Mouse (Mus musculus) spleen, adult 2 months (tissue): Measurements from ENCODE around the gene Casc4. TPM values are rescaled to one million over a fixed set of nuclear protein-coding genes. Genes with fewer than 3 reads are reported as not detected.

ENCODE experiments used
- DNase-seq, 2 experiments: peaks; one replicate each; pipeline versions ENCODE4 v3.0.0 to v3.0.0-alpha.2; 2012 to 2021; ENCODE audit warnings: low spot score in 2 of 2, low read depth in 1 of 2
- H3K27ac ChIP-seq: fragments of 200-500 bp; 2 replicates; pipeline ENCODE4 v1.5.1; 2012; ENCODE audit warnings: low read length, inconsistent platforms; ENCODE audit not compliant: insufficient read depth
- H3K27me3 ChIP-seq: fragments of 200-500 bp; 2 replicates; pipeline ENCODE4 v1.6.1; 2012; ENCODE audit warnings: mild to moderate bottlenecking, moderate library complexity, low read length, inconsistent platforms; ENCODE audit not compliant: control insufficient read depth, insufficient read depth
- H3K36me3 ChIP-seq: fragments of 200-500 bp; 2 replicates; pipeline ENCODE4 v1.6.1; 2012; ENCODE audit warnings: mild to moderate bottlenecking, low read length, inconsistent platforms; ENCODE audit not compliant: control insufficient read depth, insufficient read depth
- H3K4me1 ChIP-seq: fragments of 200-500 bp; 2 replicates; pipeline ENCODE4 v1.6.1; 2011; ENCODE audit warnings: inconsistent platforms; ENCODE audit not compliant: control insufficient read depth, insufficient read depth, insufficient read length
- H3K4me3 ChIP-seq: fragments of 200-500 bp; 2 replicates; pipeline ENCODE4 v1.5.1; 2011; ENCODE audit warnings: mild to moderate bottlenecking, inconsistent platforms; ENCODE audit not compliant: insufficient read depth, insufficient read length; ENCODE audit errors: extremely low read depth
- CTCF ChIP-seq: fragments of 200-500 bp; IDR thresholded peaks from 2 replicates; pipeline ENCODE4 v1.5.1; 2011; ENCODE audit warnings: mild to moderate bottlenecking, inconsistent platforms; ENCODE audit not compliant: insufficient read depth, insufficient read length, insufficient replicate concordance; ENCODE audit errors: extremely low read depth
- POLR2A ChIP-seq: fragments of 200-500 bp; IDR thresholded peaks from 2 replicates; pipeline ENCODE4 v1.6.1; 2011; ENCODE audit warnings: low read depth, low read length, inconsistent platforms
- WGBS: fragments of 180-500 bp; shearing (Covaris S2); methylation state at CpG from one replicate; pipeline ENCODE4 v1.1.7; 2018; 5-methylcytosine and 5-hydroxymethylcytosine counted together
- polyA plus RNA-seq: library from polyadenylated mRNA; depleted of rRNA; stranded (reverse); fragments of >200 nt; gene quantifications from 2 replicates; pipeline ENCODE4 v1.2.3, GENCODE M21; 2012

Gene Casc4
- polyA plus RNA-seq, 1 experiment = 1.6 TPM

DNA sequence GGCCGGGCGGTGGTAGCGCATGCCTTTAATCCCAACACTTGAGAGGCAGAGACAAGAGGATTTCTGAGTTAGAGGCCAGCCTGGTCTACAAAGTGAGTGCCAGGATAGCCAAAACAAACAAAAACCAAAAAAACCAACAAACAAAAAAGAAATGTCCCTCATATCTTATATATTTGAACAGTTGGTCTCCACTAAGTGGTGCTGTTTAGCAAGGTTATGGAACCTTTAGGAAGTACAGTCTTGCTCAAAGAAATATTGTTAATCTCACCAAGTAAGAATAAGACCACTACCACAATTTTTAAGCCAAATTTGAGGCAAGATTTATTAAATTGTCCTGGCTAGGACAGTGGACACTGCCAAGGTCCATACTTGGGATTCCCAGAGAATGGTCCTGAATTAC, 25.3 kb upstream of the Casc4 start:
- no peak for TF ChIP-seq CTCF
- no peak for TF ChIP-seq POLR2A
- no peaks in the 10 kb centered on the region for H3K36me3 ChIP-seq
- no peak overlapping the region for H3K4me3 ChIP-seq
- H3K4me1 ChIP-seq = no peaks in the 10 kb centered on the region
- no peak overlapping the region for H3K27ac ChIP-seq
- 95% methylated on average over 3 of the region's 3 CpGs for WGBS
- no peak for DNase-seq
- H3K27me3 ChIP-seq = no peaks in the 10 kb centered on the region

DNA sequence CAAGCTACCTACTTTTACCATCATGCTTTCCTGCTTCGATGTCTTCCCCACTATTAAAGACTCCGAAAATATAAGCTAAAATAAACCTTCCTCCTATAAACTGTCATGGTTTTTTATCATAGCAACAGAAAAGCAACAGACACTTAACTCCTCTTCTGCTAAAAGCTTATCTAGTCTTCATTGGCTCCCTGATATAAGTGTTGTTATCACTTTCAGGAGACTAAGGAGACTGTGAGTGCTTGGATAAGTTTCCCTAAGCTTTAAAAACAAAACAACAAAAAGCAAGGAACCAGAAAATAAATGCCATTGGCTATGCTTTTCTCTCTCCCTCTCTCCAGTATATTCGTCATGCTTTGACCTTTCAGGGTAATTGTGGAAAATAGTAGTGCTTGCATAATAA, 24.5 kb upstream of the Casc4 start:
- no peaks in the 10 kb centered on the region for H3K27me3 ChIP-seq
- no peak for DNase-seq
- H3K4me3 ChIP-seq = no peak overlapping the region
- 70% methylated on average over 3 of the region's 3 CpGs for WGBS
- no peak for TF ChIP-seq POLR2A
- TF ChIP-seq CTCF = no peak
- H3K36me3 ChIP-seq = no peaks in the 10 kb centered on the region
- H3K4me1 ChIP-seq = no peaks in the 10 kb centered on the region
- H3K27ac ChIP-seq = no peak overlapping the region

GRCm38 (mm10) chr2:121846050-121846449, 20.7 kb upstream of the Casc4 start:
- Histone ChIP-seq H3K4me3 (no peak overlapping the region), H3K27me3 (no peaks in the 10 kb centered on the region), H3K4me1 (no peaks in the 10 kb centered on the region), H3K27ac (no peak overlapping the region), H3K36me3 (no peaks in the 10 kb centered on the region)
- no peak for TF ChIP-seq POLR2A
- no peak for TF ChIP-seq CTCF
- no peak for DNase-seq
- 58% methylated on average over 8 of the region's 8 CpGs for WGBS

- 56% methylated on average over 2 of the region's 2 CpGs for WGBS
- no peak overlapping the region for H3K4me3 ChIP-seq
- no peaks in the 10 kb centered on the region for H3K4me1 ChIP-seq
- no peak for DNase-seq
- no peaks in the 10 kb centered on the region for H3K36me3 ChIP-seq
- H3K27me3 ChIP-seq = no peaks in the 10 kb centered on the region
- TF ChIP-seq CTCF = no peak
- TF ChIP-seq POLR2A = no peak
- H3K27ac ChIP-seq = no peak overlapping the region
These were observed 14.7 kb upstream of the Casc4 start for GRCm38 (mm10) chr2:121852045-121852444.

GRCm38 (mm10) chr2:121853974-121854373, 12.8 kb upstream of the Casc4 start:
- no peak for DNase-seq
- TF ChIP-seq CTCF (no peak), POLR2A (no peak)
- WGBS = 90% methylated on average over 3 of the region's 3 CpGs
- H3K27ac ChIP-seq = no peak overlapping the region
- no peak overlapping the region for H3K4me3 ChIP-seq
- H3K4me1 ChIP-seq = no peaks in the 10 kb centered on the region
- H3K36me3 ChIP-seq = no peaks in the 10 kb centered on the region
- no peaks in the 10 kb centered on the region for H3K27me3 ChIP-seq

DNA sequence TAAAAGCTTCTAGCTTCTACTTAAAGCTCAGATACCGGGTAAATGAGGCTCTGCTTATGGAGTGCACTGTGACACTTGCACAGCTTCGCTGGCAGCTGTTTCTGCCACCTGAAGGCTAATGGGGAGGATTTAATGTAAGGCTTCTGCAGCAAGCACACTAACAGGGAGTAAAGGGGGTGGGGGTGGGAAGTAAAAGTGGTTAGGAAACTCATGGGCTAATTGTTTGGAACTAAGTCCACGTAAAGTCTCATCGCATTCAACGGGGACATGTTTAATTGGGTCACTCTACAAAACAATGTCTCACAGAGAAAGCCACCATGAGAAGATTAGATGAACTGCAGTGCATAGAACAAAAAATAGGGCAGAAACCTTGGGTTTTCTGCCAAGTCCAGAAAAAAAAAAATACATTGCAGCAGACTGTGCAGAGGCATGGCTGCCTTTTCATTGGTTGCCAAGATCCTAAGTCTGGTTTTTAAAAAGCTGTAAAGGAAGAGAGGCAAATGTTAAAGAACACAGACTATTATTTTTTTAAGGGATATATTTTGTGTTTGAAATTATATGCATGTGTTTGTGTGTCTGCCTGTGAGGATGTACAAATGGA, 7.3 kb upstream of the Casc4 start:
- Histone ChIP-seq H3K4me1 (no peaks in the 10 kb centered on the region), H3K36me3 (no peaks in the 10 kb centered on the region), H3K27me3 (no peaks in the 10 kb centered on the region), H3K4me3 (no peak overlapping the region), H3K27ac (no peak overlapping the region)
- TF ChIP-seq CTCF (no peak), POLR2A (no peak)
- 85% methylated on average over 5 of the region's 5 CpGs for WGBS
- DNase-seq = no peak

GRCm38 (mm10) chr2:121866071-121866601, 634 bp upstream of the Casc4 start:
- no peaks in the 10 kb centered on the region for H3K36me3 ChIP-seq
- TF ChIP-seq POLR2A = no peak
- no peak for TF ChIP-seq CTCF
- peak in 1 of 2 experiments; percentile 9 for DNase-seq
- 0 out of 2 replicates have a peak, but pooled peaks cover 2% of the 10 kb centered on the region for H3K27me3 ChIP-seq
- H3K4me3 ChIP-seq = peak overlapping the region; percentile 67
- no peak overlapping the region for H3K27ac ChIP-seq
- 2% methylated on average over 18 of the region's 18 CpGs for WGBS
- H3K4me1 ChIP-seq = peaks cover 3% of the 10 kb centered on the region; the same call in 1 of the 2 replicates
